Mouse (Mus musculus) heart, postnatal 36 days (tissue): ENCODE results near the gene Riok2. TPM values are rescaled to one million over a fixed set of nuclear protein-coding genes. Genes with fewer than 3 reads are reported as not detected.

ENCODE experiments used
- total RNA-seq, 2 experiments: library from RNA; stranded (reverse); gene quantifications; 2 replicates each; pipeline ENCODE4 v1.2.3; 2021

Gene Riok2
- total RNA-seq, 2 experiments from 2014 or later, result 16.1 to 16.3 TPM

Other genes with a start within 250 kb of the Riok2 start
- gene Lix1, start 28.4 kb downstream of the Riok2 start, total RNA-seq, result 1 to 10 TPM; 6.3 to 7.1 TPM